Mouse (Mus musculus) liver, embryonic 14.5 days (tissue): Measurements from ENCODE around the gene Sytl3.

Source experiments
- CTCF ChIP-seq: IDR thresholded peaks from 2 replicates; pipeline ENCODE4 v1.5.1; 2016; ENCODE audit warnings: antibody characterized with exemption, low read depth, control low read depth
- EP300 ChIP-seq: IDR thresholded peaks from 2 replicates; pipeline ENCODE4 v1.6.1; 2016; ENCODE audit warnings: antibody characterized with exemption, low read depth

GRCm38 (mm10) chr17:6782611-6783005 is 123.7 kb downstream of the Sytl3 start, which contains the start of gene Ezr:
- TF ChIP-seq CTCF (no peak), EP300 (no peak; the same call in 1 of the 2 replicates)
